Mouse (Mus musculus): ENCODE measurements around the gene Hist1h2ad.
A peak's percentile ranks its signal among the peaks of the same experiment; 100 is the strongest.
"Not testable (repeated sequence)": the region's sequence is repeated elsewhere in the genome, so short reads cannot be mapped to it uniquely, and the experiment has no call there.

Hist1h2ad gene

GRCm38 (mm10) chr13:23573898-23574524 lies at the start of gene Hist1h2ad, which contains the start of gene Hist1h2bf:
TSS of gene Hist1h2ad (plus strand) at chr13:23574381.
TSS of gene Hist1h2bf (minus strand) at chr13:23574196.
- DNase-seq: peak; percentile 82 to 90

GRCm38 (mm10) chr13:23524654-23525053 lies 49.5 kb upstream of the Hist1h2ad start:
- DNase-seq: peak; percentile 60 to 82

- peak in 1 of 2 experiments; percentile 7 for DNase-seq
Observed at GRCm38 (mm10) chr13:23525901-23526300, 48.3 kb upstream of the Hist1h2ad start.

- peak; percentile 90 to 91 for DNase-seq
Observed at GRCm38 (mm10) chr13:23526312-23526711, 47.9 kb upstream of the Hist1h2ad start.

- DNase-seq: no peak
Observed at GRCm38 (mm10) chr13:23529005-23529404, 45.2 kb upstream of the Hist1h2ad start.

- DNase-seq: no peak
Observed at GRCm38 (mm10) chr13:23529480-23530165, 44.6 kb upstream of the Hist1h2ad start.

GRCm38 (mm10) chr13:23530181-23530900 lies 43.8 kb upstream of the Hist1h2ad start:
- DNase-seq: peak; percentile 58 to 66

DNA sequence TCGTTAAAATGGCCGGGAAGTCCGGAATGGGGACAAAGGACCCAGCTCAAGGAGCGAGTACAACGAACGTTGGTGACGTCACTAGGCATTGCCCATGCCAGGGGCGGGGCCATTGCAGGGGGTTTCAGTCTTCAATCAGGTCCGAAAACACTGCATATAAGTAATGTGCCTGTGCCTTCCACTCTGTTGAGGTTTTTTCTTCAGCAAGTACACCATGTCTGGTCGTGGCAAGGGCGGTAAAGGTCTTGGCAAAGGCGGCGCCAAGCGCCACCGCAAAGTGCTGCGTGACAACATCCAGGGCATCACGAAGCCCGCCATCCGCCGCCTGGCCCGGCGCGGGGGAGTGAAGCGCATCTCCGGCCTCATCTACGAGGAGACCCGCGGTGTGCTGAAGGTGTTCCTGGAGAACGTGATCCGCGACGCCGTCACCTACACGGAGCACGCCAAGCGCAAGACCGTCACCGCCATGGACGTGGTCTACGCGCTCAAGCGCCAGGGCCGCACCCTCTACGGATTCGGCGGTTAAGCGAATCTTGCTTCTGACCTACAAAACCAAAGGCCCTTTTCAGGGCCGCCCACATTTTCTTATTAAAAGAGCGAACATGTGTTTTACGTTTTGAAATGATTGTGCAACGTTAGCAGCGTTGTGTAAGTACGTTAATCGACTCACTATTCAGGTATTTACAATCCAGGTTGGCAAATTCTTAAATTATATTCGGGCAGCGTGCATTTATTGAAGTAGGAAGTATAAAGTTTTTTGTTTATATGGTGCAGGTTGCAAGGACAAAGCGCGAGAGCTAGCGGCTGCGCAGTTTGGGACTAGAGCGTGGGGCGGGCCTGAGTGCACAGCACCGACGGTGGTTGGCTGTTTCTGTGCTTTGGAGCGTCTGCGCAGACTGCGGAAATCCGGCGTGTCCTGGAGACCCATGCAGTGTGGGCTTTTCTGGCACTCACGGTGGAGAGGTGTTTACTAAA lies 43.0 kb upstream of the Hist1h2ad start, which contains the start of gene Hist1h4h:
Gene Hist1h4h, plus strand, starts transcription at position 150 of the 975 bp plus-strand sequence.
- peak; percentile 95 to 98 for DNase-seq

GRCm38 (mm10) chr13:23532262-23533075 lies 41.7 kb upstream of the Hist1h2ad start:
- DNase-seq: no peak

GRCm38 (mm10) chr13:23533560-23534367 lies 40.4 kb upstream of the Hist1h2ad start, which contains the start of gene Hist1h2af:
TSS of gene Hist1h2af (plus strand) at chr13:23533906.
- peak; percentile 70 to 75 for DNase-seq

DNA sequence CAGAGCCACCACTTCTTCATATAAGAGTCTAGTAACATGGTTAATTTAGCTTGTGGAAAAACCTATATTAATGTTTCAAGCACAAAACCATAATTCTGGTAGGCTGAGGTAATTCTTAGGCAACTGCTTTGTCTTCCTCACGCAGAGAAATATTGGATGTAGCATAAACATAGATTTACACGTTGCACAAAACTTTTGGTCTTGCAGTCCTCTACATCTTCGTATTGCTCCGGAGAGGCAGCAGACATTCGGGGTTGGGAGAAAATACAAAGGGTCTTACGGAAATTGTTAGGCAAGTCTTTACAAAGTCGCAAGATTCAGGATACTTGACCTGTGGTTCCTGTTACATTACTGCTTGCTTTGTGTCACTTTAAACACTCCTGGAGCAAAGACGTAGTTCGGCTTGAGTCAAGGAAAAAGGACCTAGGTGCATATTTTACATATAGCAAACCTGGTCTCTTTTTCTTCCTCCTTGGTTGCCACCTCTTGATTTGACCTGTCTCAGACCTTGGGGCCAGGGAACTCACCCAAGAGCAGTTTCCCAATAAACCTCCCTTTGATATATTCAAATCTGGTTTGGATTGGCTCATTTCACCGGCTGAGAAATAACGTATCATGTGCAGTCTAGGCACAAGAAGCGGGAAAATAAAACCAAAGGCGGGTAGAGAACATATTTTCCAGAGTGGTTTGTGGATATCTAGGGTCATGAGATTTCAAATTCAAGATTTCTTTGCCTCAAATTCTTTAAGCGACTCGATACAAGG lies 39.6 kb upstream of the Hist1h2ad start:
- no peak for DNase-seq

DNA sequence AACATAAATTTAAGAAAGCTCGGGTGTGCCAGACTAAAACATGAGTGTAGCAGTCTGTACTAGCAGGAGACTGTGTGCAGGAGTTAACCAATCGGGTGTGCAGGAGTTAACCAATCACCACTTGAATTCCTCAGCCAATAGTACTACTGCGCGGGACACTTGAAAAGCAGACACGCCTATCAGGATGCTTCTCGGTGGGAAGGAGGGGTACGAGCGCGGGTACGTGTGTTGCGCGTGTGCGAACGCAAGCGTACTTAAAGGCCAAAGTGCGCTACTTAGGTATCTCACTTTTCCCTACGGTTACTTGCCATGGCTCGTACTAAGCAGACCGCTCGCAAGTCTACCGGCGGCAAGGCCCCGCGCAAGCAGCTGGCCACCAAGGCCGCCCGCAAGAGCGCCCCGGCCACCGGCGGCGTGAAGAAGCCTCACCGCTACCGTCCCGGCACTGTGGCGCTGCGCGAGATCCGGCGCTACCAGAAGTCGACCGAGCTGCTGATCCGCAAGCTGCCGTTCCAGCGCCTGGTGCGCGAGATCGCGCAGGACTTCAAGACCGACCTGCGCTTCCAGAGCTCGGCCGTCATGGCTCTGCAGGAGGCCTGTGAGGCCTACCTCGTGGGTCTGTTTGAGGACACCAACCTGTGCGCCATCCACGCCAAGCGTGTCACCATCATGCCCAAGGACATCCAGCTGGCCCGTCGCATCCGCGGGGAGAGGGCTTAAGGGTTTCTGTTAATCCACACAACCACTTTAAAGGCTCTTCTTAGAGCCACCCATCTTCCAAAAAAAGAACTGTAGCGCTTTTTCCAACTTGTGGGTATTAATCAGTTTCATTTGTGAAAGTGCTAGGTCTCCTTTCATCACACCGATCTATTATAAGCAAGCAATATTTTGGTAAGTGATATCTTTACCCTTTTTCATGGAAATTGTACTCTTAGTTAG lies 38.8 kb upstream of the Hist1h2ad start, which contains the start of gene Hist1h3g:
Gene Hist1h3g, plus strand, starts transcription at position 286 of the 939 bp plus-strand sequence.
- DNase-seq: peak; percentile 91 to 93

GRCm38 (mm10) chr13:23536076-23536822 lies 37.9 kb upstream of the Hist1h2ad start:
- DNase-seq: no peak

GRCm38 (mm10) chr13:23537006-23537710 lies 37.0 kb upstream of the Hist1h2ad start:
- no peak for DNase-seq

DNA sequence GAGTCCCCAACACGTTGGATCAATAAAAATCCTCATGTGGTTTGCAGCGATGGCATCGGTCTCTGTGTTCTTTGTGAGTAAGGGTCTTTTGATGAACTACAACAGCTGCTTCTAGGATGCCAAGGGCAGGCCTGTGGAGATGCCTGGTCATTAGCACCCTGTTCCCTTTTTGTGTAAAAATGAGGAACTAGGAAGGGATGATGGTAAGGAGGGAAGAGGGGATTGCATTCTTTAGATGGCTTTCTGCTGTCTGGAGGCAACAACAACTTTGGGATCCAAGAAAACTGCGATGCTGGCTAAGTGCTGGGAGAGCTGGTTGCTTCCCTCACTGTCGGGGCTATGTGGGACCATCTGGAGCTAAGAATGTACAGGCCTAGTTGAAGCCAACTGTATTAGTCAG lies 35.9 kb upstream of the Hist1h2ad start:
- no peak for DNase-seq

DNA sequence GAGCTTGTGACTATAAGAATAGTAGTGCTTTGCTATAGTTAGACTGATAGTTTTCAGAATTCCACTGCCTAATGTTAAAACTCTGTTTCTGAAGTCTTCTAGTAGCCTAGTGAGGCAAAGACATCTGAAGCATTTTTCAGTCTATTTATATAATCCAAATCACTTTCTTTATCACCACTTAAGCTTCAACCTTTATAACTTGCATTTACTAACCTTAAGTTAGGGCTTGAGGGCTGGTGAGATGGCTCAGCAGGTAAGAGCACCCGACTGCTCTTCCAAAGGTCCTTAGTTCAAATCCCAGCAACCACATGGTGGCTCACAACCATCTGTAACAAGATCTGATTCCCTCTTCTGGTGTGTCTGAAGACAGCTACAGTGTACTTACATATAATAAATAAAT lies 34.4 kb upstream of the Hist1h2ad start:
- not testable (repeated sequence) for DNase-seq

DNA sequence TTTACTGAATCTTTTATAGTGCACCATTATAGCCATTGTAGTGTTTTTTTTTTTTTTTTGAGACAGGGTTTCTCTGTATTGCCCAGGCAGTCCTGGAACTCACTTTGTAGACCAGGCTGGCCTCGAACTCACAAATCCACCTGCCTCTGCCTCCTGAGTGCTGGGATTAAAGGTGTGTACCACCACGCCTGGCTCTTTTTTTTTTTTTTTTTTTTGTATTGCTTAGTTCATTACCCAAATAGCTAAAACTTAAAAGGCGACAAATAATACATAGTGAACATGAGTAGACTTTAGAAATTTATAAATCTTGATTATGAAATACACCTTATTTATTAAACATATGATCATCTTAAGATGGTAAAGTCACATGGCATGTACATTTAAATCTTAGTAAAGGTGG lies 32.7 kb upstream of the Hist1h2ad start:
- no peak for DNase-seq
